Comparison of ENCODE assay signal across 20 mouse cellular contexts in genomic region chr8:121723846-121724245, GRCm38 (mm10). TPM values are rescaled to one million over a fixed set of nuclear protein-coding genes. Genes with fewer than 3 reads are reported as not detected.
"Had no signal": no experiment of that assay in that cellular context is flagged by ENCODE, and none has a peak within 500 bp of the region (broad histone marks: within the 10 kb centered on the region; RNA-seq: fewer than 3 reads in every experiment).

No protein-coding gene starts in this region.

- H3K36me3 ChIP-seq: liver, embryonic 13.5 days; neural tube, embryonic 12.5 days had no signal

- ATAC-seq: inflammation-experienced regulatory T-cells, adult 6 months; intestine, embryonic 16.5 days had no signal

- DNase-seq: kidney, adult 18-20 months; kidney, adult 9 months; kidney, postnatal 10 days; kidney, postnatal 36 days; liver, embryonic 13.5 days; lung, adult 2 months; lung, postnatal 14 days; lung, postnatal 4 days; midbrain, embryonic 14.5 days; retina, postnatal 1 day; right cerebral cortex, postnatal 25 days; spleen, adult 18-20 months; thymus, adult 18-20 months; thymus, postnatal 36 days had no signal

- H3K4me1 ChIP-seq: liver, embryonic 13.5 days; neural tube, embryonic 12.5 days had no signal

- H3K4me3 ChIP-seq: left cerebral cortex, adult 2 months; liver, embryonic 13.5 days; neural tube, embryonic 12.5 days had no signal

- H3K27ac ChIP-seq: left cerebral cortex, adult 2 months; liver, embryonic 13.5 days; neural tube, embryonic 12.5 days had no signal

- H3K4me2 ChIP-seq: liver, embryonic 13.5 days; midbrain, embryonic 11.5 days; neural tube, embryonic 12.5 days had no signal

- H3K9me3 ChIP-seq: liver, embryonic 13.5 days; neural tube, embryonic 12.5 days had no signal

- H3K9ac ChIP-seq: liver, embryonic 13.5 days; neural tube, embryonic 12.5 days had no signal

RNA-seq across cellular contexts. Expression of gene Jph3, which starts 5.6 kb away (rescaled TPM):
- total RNA-seq: liver, adult 2 months had no signal
- polyA plus RNA-seq: inflammation-experienced regulatory T-cells, adult 6 months; liver, adult 2 months had no signal
